Mouse (Mus musculus) lung, adult 2 months (tissue): ENCODE results near the gene Opn1sw. TPM values are rescaled to one million over a fixed set of nuclear protein-coding genes. Genes with fewer than 3 reads are reported as not detected.

Experiments used
- DNase-seq: peaks from one replicate; pipeline ENCODE4 v3.0.0; 2022
- H3K4me1 ChIP-seq: fragments of 200-500 bp; 2 replicates; pipeline ENCODE4 v1.6.1; 2011; ENCODE audit warnings: low read length; ENCODE audit not compliant: control insufficient read depth, insufficient read depth
- H3K4me3 ChIP-seq: fragments of 200-500 bp; replicated peaks from 2 replicates; pipeline ENCODE3; 2011; ENCODE audit warnings: low read depth, mild to moderate bottlenecking, control low read depth, low read length; ENCODE audit errors: extremely low read depth
- CTCF ChIP-seq: fragments of 200-500 bp; IDR thresholded peaks from 2 replicates; pipeline ENCODE4 v1.5.1; 2011; ENCODE audit warnings: mild to moderate bottlenecking, low read length, control low read depth; ENCODE audit not compliant: insufficient read depth
- POLR2A ChIP-seq: fragments of 200-500 bp; IDR thresholded peaks from 2 replicates; pipeline ENCODE4 v1.6.1; 2011; ENCODE audit warnings: low read depth, mild to moderate bottlenecking, control low read depth, low read length, borderline replicate concordance; ENCODE audit errors: extremely low read depth
- WGBS: fragments of 180-500 bp; shearing (Covaris S2); methylation state at CpG from one replicate; pipeline ENCODE4 v1.1.7; 2018; 5-methylcytosine and 5-hydroxymethylcytosine counted together
- polyA plus RNA-seq: library from polyadenylated mRNA; depleted of rRNA; stranded (reverse); fragments of >200 nt; gene quantifications from 2 replicates; pipeline ENCODE4 v1.2.3, GENCODE M21; 2012

Gene Opn1sw
- polyA plus RNA-seq, 1 experiment, result 0.21 TPM

DNA sequence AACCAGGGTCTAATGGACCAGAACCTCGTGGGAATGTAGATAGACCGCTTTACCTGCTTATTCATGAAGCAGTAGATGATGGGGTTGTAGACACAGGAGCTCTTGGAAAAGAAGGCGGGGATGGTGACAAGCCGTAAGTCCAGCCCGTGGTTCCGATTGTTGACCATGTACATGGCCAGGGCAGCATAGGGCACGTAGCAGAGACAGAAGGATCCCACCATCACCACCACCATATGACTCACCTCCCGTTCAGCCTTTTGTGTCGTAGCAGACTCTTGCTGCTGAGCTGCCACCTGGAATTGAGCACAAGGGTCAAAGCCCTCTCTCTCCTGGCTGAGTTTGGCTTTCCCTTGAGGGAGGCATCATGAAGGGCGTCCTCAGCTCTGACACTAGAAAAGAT is 9.6 kb downstream of the Opn1sw start:
- no peaks in the 10 kb centered on the region for H3K4me1 ChIP-seq
- H3K4me3 ChIP-seq, result no peak overlapping the region
- WGBS, result 93% methylated on average over 10 of the region's 10 CpGs
- DNase-seq, result no peak
- no peak for TF ChIP-seq POLR2A
- no peak for TF ChIP-seq CTCF

DNA sequence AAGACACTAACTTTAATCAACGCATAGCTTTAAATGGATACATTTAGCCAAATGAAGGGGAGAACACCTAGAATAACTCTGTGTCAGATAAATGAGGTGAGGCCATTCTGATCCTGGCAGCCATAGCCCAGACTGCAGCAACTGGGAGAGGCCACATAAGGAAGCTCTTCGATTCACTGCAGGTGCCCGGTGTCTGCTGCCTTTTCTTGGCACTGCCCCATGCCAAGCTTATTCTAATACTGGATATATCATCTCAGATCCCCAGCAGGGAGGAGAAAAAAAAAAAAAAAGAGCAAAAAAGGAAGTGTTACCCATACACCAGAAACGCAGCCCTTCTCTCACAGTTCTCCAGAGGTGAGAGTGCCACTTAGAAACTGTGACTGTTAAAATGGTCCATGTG is 10.9 kb downstream of the Opn1sw start:
- TF ChIP-seq POLR2A, result no peak
- no peak for TF ChIP-seq CTCF
- Histone ChIP-seq H3K4me3 (no peak overlapping the region), H3K4me1 (no peaks in the 10 kb centered on the region)
- DNase-seq, result no peak
- 78% methylated on average over 4 of the region's 4 CpGs for WGBS

DNA sequence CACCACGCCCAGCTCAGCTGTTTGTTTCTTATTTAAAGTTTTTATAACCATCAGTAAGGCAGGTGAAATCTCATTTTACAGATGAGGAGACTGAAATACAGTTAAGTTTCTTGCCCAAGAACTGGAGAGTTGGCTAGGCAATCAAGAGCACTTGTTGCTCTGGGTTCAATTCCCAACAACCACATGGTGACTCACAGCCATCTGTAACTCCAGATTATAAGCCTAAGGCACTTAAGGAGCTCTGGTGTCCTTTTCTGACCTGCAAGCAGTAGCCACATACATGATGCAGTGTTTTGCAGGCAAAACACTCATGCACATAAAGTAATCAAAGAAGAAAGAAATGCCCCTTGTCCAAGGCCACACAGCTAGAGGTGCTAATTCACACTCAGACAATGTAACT is 23.0 kb downstream of the Opn1sw start:
- H3K4me1 ChIP-seq, result 0 out of 2 replicates have a peak, but pooled peaks cover 2% of the 10 kb centered on the region
- no peak for DNase-seq
- WGBS, result 94% methylated on average over 1 of the region's 1 CpGs
- H3K4me3 ChIP-seq, result no peak overlapping the region
- TF ChIP-seq POLR2A (no peak), CTCF (no peak)

DNA sequence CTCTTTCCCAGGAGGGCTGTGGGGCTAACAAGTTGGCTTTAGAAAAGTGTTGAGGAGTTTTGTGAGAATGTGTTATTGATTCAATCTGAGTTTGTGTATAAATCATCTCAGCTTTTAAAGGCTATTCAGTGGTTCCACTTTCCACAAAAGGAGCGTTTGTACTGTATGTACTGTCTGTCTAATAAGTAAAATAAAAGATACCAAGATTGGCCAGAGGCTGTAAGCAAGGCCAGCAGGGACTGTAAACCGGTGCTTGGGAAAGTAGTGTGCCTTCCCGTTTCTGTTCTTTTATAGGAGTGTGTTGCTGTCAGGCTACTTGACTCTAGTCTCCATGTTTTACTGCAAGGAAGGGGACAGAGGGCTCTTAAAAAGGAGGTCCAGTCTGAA is 25.1 kb downstream of the Opn1sw start:
- TF ChIP-seq CTCF (no peak), POLR2A (no peak)
- H3K4me1 ChIP-seq, result peaks cover 8% of the 10 kb centered on the region
- no peak for DNase-seq
- WGBS, result 78% methylated on average over 3 of the region's 3 CpGs
- H3K4me3 ChIP-seq, result no peak overlapping the region

DNA sequence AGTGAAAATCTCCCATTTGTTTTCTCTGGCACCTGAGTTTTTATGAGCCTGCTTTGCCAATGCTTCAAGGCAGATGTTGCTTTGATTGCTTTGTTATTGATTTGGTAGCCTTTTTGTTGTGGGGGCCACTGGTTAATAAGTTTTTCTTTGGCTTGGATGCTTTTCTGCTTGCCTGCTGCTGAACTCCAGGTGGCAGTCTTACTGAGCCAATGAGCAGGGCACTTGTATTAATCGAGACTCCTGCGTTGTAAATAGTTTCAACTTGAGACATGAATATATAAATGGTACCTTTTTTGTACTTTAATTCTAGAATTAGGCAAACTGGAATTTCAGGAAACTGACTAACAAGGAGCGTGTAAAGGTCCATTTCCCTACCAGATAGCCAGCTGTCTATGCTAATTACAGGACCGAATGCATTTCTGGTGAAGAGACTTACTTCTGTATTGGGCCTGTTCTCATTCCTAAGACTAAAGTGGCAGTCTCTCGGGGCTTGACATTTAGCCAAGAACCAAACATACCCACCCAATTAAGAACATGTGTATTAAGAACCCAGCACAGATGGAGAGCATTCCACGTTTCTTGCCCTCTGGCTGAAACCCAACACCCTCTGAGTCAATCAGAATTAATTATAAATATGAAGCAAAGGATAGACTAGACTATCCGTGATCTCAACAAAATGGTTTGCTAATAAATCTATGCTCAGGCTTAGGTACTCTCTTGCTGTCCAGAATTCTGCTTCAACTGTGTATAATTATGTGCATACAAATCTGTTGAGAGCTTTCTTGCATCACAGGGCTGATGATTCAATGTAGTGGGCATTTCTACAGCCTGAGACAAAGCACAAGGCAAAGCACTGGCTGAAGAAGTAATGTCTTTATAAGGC is 25.8 kb downstream of the Opn1sw start:
- WGBS, result 49% methylated on average over 7 of the region's 7 CpGs
- TF ChIP-seq POLR2A, result no peak
- peak; percentile 25; the same call in 1 of the 2 replicates for TF ChIP-seq CTCF
- no peak for DNase-seq
- H3K4me1 ChIP-seq, result peaks cover 8% of the 10 kb centered on the region
- H3K4me3 ChIP-seq, result no peak overlapping the region

DNA sequence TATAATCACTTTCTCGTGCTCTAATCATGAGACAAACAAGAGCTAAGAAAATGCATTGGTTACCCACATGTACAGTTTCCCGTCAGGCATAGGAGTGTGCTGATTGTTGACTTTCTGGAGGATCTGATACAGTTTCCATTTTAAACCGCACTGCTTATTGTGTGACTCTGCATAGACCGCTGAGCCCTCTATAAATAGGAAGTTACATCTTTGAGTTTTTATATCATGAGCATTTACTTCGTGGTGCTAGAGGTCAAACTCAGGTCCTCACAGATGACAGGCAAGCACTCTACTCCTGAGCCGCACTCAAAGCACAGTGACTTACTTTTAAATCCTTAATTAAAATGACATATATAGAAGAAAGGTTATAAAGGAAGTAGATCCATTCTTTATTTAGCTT is 28.1 kb downstream of the Opn1sw start:
- TF ChIP-seq POLR2A (no peak), CTCF (no peak)
- WGBS, result 57% methylated on average over 6 of the region's 6 CpGs
- DNase-seq, result no peak
- H3K4me1 ChIP-seq, result peaks cover 8% of the 10 kb centered on the region
- H3K4me3 ChIP-seq, result no peak overlapping the region

DNA sequence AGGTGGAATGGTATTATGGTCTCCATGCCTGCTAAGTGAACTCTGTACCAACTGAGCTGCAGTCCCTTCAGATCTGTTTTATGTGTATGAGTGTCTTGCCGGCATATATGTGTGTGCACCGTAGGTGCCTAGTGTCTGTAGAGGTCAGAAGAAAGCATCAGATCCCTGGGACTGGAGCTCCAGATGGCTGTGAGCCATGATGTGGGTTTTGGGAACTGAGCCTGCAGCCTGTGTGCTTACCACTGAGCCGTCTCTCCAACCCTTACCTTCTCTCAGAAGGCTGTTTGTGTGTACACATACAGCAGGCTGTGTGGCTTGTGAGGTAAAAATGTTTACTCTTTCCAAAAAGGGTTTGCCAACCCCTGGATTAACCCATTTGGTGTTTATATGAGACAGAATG is 28.9 kb downstream of the Opn1sw start:
- WGBS, result 82% methylated on average over 3 of the region's 3 CpGs
- DNase-seq, result no peak
- Histone ChIP-seq H3K4me1 (peaks cover 8% of the 10 kb centered on the region), H3K4me3 (no peak overlapping the region)
- TF ChIP-seq CTCF (no peak), POLR2A (no peak)

DNA sequence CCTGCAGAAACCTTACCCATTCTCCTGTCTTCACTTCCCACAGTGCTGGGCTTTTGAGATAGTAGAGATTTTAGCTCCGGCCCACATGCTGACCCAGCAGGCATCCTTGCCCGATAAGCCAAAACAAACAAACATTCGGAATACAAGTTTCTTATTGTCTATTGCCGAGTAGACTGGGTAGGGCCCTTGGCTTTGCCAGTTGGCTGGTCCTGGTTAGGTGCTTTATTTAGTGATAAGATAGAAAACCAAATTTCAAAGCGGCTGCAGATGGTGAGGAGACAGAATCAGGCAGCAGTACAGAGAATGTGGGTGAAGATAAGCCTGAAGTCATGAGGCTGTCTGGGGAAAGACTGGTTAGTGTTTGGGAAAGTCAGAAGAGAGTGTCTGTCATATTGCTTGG is 35.5 kb downstream of the Opn1sw start:
- DNase-seq, result no peak
- Histone ChIP-seq H3K4me1 (peaks cover 14% of the 10 kb centered on the region), H3K4me3 (no peak overlapping the region)
- 29% methylated on average over 5 of the region's 5 CpGs for WGBS
- TF ChIP-seq POLR2A (no peak), CTCF (no peak)

DNA sequence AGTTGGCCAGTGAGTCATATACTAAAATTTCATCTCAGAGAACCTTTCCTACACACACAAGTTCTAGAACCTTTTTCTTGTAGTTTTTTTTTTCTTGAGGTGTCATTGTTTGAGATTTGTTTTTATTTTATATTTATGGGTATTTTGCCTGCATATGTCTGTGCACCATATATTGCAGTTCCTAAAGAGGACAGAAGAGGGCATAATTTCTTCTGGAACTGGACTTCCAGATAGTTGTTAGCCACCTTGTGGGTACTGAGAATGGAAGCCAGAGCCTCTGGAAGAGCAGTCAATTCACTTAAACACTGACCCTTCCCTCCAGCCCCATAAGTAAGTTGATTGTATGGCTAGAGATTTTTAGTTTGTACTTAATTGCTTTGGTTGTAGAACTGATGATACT is 36.7 kb downstream of the Opn1sw start:
- Histone ChIP-seq H3K4me1 (peaks cover 18% of the 10 kb centered on the region), H3K4me3 (no peak overlapping the region)
- DNase-seq, result no peak
- no peak for TF ChIP-seq POLR2A
- TF ChIP-seq CTCF, result no peak

DNA sequence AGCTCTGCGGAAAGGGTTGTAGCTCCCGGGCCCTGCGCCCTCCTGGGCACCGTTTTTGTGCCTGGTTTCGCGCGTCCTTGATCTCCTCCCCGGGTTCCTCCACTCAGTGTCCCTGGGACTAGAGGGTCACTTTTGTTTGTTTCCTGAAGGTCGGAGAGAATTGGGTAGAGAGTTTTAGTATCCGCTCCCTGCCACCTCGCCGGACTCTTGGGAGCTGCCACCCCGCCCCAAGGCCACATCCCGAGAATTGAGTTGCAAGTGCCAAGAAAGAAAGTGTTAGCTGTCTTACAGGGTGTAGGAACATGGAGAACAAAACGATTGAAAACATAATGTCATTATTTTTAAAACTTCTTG is 39.9 kb downstream of the Opn1sw start:
- peaks cover 18% of the 10 kb centered on the region for H3K4me1 ChIP-seq
- under 1% methylated on average over 15 of the region's 15 CpGs for WGBS
- H3K4me3 ChIP-seq, result peak overlapping the region; percentile 92
- TF ChIP-seq POLR2A, result no peak
- TF ChIP-seq CTCF, result no peak
- no peak for DNase-seq
